Mouse (Mus musculus): Measurements from ENCODE around the gene Vps25.

DNA sequence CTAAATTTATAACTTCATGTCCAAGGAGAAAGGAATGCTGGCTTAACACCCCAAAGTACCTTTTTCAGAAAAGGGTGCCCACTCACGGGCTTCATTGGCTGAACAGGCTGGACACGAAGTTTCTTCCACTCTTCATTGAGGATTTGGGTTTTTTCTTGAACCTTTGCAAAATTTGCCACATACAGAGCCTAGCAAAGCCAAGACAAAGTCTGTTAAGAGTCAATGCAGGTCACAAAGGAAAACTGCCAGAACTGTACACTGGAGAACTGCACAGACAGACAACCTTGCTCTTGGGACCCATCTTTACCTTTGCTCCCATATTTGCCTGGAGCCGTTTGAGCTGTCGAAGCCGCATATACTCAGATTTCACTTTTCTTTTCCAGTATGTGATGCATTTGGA, 36.6 kb upstream of the Vps25 start:
- TF ChIP-seq POLR2A (IDR thresholded peaks at IDR 0.05; ENCODE audit: borderline replicate concordance, insufficient read depth, low read length) (no peak), CTCF (IDR thresholded peaks at IDR 0.05; ENCODE audit: borderline replicate concordance, insufficient read depth, low read depth, low read length) (no peak)
